Mouse (Mus musculus): ENCODE data around the gene Esrrb.

The Esrrb gene

DNA sequence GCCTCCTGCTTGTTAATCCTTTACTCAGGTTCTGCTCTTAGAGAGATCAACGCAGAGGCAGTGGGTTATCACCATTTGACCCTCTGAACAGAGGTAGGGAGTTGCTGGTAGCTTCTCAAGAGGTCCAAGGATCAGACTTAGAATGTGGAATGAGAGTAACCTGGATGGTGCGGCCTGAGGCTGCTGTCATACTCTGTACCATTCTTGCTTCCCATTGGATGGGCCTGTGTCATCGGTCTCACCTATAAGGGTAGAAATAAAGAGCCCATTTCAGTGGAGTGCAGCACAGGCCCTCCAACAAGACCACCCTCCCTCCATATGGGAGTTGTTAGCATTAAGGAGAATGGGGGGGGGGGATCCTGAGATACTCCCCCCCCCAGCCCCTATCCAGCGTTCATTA, 143.0 kb downstream of the Esrrb start:
- DNase-seq: no peak

DNA sequence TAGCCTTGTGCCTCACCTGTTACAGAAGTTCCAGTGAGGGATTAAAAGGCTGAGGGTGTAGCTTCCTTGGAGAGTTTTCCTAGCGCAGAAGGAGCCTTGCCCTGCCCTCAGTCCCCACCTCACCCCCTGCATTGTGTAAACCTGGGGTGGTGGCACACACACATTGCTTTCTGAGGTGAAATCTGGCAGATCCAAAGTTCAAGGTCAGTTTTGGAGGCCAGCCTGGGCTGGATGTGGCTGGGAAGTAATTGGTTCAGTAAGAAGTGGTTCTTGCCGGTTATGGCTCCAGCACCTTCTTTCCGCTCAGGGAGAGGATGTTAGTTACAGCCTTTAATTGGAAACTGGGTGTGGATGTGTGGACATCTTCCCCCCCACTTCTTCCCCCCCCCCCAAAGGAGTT, 143.4 kb downstream of the Esrrb start:
- DNase-seq: no peak

DNA sequence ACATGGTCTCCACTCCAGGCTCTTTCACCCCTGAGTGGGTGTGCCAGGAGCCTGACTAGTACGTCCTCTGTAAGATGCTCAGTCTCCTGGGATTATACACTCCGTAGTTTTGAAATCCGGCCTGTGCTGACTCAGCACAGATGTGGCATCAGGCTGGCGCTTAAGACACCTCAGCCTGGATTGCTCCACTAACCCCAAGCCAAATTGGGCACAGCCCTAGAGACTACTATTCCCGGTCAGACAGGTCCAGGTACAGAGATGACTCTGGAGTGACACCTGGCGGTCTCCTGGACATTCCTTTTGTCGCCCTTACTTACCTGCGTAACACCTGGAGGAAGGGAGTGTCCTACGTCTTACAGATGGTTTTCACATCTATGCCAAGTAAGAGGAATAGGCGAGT, 146.8 kb downstream of the Esrrb start:
- no peak for DNase-seq

DNA sequence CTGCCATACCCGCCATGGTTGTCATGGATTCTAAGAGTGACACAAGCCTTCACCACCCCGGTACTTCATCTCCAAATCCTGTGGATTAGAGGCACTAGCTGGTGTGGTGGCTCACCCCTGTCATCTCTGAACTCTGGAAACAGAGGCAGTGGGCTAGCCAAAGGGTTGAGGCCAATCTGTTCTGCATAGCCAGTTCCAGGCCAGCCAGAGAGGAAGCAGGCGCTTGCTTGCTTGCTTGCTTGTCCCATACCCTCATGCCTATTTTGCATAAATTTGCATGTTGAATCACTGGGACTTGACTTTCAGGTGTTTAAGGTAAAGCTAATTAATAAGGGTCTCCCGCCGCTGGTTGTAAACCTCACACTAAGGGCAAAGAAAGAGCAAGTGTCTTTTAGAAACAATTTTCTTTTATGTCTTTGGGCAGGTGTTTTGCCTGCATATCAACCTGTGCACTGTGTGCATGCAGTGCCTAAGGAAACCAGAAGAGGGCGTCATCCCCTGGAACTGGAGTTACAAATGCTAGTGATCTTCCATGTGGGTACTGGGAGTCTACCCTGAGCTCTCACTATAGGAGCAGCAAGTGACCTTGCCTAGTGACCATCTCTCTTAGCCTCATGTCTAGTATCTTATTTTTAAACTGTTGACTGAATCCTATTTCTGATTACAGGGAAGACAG, 147.5 kb downstream of the Esrrb start:
- DNase-seq: no peak

DNA sequence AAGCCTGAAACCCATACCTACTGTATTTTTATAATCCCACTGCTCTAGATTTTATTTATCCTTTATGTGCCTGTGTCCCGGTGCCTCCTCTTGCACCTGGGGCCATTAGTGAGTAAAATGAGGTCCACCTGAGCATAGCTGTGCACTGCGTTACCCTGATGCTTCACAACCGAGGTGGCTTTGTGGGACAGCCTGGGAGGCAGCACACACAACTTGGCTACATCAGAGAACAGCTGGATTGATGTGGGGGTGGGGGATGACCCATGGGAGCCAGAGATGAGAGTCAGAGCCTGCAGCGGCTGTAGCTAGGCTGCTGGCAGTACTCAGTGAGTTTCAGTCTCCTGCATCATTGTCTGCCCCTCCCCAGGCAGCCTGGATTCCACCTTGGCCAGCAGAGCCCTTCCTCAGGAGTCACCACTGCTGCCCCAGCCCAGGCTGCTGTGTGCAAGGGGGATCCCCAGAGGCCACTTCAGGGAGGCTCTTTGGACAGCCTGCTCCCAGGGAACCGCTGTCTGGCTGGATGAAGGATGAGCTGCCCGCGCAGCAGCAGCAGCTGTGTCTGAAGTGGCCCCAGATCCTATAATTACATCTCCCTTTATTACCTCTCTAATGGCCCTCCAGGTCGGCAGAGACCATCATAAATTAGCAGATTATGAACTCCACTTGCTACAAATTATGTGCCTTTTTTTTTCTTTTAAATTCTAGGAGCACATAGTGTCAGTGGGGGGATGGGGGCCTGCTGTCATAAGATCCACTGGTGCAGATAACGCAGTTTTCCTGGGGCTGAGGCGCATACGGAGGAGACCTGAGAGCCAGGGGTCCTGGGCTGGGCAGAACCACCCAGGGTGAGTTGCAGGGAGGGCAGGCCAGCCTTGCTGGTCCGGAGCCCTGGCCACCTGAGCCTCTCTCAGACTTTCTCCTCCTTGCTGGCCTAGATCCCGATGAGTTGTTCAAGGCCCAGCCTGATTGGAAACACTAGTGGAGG, 148.7 kb downstream of the Esrrb start:
- DNase-seq: no peak

DNA sequence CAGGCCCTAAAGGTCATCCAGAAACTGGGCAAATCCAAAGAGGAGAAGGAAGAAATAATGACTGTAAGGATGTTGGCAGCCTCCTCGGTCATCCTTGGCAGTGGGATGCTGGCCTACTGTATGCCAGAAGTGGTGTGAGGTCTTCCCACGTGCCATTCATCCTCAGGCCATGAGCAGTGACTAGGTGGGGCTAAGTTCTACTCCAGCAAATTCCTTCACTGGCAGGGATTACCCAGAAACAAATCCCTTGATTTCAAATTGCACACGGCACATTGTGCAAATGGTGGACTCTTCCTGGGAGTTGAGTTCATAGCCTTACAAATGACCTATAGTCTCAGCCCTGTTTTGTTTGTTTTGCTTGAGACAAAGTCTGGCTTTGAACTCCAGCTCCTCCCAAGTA, 151.4 kb downstream of the Esrrb start:
- DNase-seq: no peak

DNA sequence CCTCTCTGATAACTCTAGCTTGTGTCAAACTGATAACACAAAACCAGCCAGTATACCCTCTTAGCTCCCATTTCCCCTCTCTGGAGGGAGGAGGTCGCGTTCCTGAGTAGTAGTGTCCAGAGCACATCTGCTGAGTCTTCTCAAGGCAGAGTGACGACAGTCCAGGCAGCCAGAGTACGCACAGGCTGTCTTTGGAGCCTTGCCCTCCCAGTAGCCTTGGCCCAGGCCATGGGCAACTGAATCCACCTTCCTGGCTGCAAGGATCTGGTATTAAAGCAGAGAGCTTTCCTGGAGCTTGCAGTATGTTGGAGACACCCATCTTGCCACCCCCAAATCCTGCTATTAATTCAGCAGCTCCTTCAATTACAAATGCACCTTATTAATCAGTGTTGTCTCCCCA, 152.7 kb downstream of the Esrrb start:
- no peak for DNase-seq

DNA sequence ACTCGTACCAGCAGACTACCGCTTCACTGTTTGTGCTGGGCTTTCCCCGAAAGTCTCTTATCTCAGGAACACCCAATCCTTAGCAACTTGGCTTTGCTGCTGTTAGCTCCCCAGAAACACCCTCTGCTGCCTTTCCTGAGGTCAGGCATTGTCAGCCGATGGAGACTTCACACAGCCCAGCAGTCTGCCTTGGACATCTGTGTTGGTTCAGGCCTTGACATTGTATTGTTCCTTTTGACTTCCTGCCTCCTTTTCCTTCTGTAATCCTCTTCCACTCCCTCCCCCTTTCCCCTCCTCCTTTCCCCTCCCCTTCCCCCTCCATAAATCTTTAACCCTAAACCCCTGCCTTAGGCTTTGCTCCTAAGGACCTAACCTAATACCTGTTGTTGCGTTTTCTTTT, 155.7 kb downstream of the Esrrb start:
- DNase-seq: no peak

DNA sequence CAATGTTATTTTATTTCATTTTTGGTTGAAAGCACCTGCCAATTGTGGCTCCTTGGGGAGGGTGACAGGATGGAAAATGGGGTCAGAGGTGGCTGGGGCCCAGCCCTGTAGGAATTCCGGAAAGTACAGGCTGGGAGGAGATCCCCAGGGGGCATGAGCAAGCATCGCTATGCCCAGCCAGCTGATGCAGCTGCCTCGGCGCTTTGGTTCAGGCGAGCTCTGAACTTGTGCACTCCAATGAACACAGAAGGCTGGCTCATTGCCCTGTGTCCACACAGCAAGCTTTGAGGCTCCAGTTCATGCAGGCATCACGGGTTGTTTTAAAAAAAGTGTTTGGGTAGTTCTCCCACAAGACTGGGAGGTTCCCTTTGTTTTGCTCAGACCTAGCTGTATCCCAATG, 156.8 kb downstream of the Esrrb start:
- DNase-seq: no peak

DNA sequence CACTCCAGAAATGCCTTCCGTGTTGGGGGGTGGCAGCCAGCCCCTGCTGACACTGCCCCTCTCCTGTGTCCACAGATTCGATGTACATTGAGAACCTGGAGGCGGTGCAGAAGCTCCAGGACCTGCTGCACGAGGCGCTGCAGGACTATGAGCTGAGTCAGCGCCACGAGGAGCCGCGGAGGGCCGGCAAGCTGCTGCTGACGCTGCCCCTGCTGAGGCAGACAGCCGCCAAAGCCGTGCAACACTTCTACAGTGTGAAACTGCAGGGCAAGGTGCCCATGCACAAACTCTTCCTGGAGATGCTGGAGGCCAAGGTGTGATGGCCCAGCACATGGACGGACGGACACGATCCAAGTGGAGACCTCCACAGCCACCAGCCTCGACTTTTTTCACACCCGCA, 157.8 kb downstream of the Esrrb start:
- peak; percentile 8 for DNase-seq

DNA sequence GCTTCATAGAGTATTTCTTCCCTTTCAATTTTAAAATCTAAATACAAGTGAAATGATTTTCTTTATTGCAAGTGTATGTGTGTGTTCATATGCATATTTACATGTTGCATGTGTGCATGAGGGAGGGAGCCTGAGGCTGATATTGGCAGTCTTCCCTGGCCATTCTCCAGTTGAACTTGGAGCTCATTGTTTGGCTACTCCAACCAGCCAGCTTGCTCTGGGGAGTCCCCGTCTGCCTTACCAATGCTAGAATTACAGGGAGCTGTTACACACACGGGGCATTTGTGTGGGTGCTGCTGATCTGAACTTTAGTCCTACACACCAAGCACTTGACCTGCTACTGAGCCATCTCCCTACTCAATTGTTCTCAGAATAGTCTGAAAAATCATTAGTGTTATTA, 173.4 kb downstream of the Esrrb start:
- no peak for DNase-seq

DNA sequence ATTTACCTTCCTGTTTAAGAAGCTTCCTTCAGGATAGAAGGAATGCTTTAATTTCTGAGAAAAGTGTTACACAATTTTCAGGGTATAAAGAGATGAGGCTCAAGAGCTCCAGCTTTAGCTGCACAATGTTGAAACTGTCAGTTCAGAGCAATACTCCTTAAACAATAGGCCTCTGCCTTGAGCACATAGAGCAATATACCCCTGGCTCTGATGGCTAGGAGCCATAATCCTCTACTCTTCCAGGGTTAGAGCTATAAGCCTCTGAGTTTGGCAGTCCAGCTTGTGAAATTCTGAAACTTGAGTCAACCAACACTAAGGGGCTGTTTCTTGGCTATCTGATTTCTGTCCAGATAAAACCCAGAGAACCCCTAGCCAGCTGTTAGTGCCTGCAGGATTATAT, 176.9 kb downstream of the Esrrb start:
- no peak for DNase-seq

DNA sequence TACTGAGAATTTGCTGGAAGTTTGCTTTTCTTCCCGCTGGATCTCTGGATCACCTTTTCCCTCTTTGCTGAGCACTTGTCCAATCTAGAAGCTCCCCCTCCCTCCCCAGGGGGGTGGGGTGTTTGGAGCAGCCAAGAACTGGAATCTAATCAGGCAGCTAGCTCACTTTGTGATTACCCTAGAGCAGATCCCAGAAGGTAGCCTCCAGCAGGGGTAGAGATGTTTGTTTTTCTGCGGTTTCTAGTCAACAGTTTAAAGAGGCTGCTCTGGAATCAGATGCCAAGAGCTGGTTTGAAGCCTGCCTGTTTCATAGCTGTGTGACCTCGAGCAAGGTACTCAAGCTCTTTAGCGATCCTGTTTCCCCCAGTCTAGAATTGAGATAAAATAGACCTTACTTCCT, 177.8 kb downstream of the Esrrb start:
- DNase-seq: no peak

DNA sequence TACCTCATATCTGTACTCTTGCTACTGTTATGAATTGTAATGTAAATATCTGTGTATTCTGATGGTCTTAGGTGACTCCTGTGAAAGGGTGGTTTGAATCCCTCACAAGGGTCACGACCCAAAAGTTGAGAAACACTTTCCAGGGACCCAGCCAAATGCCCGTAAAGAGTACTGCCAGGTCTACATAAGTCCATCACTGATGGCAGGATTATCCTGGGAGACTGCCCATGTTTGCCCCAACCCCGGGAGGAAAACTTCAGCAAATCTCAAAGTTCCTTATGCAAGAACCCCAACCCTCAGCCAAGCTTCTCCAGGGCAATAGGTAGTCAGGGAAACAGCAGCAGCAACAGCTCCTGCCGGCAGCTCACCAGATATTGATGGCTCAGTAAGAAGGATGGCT, 178.6 kb downstream of the Esrrb start:
- DNase-seq: no peak

DNA sequence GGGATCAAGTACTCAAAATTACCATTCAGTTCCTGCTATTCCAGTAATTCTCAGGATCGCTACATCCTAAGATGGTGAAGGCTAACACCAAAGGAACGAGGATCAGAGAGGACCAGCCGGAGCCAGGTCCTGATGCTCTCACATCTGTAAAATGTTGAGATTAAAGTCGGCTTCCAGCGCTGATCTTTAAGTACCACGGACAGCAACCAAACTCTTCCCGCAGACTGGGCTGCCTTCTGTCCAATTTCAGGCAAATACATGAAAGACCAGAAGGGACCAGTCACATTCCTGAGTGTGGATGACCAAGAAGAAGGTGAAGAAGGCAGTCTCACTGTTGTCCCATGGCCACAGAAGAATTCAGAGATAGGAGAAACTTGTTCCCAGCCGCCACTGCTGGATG, 186.9 kb downstream of the Esrrb start:
- DNase-seq: no peak

DNA sequence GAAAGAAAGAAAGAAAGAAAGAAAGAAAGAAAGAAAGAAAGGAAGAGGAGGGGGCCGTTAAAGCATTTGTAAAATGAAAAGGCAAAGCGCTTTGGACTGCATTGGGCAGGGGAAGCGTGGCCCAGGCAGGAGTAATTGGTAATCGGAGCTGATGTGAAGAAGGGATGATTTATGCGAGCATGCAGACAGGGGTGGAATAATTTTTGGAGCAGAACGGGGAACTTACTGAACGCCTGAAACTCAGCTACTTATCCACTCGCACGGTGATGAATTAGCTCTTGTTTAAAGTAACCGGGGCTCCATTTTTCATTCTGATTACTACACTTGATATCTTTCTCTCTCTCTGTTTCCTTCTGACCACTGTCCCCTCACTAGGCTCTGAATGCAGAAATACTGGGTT, 192.1 kb downstream of the Esrrb start:
- no peak for DNase-seq

DNA sequence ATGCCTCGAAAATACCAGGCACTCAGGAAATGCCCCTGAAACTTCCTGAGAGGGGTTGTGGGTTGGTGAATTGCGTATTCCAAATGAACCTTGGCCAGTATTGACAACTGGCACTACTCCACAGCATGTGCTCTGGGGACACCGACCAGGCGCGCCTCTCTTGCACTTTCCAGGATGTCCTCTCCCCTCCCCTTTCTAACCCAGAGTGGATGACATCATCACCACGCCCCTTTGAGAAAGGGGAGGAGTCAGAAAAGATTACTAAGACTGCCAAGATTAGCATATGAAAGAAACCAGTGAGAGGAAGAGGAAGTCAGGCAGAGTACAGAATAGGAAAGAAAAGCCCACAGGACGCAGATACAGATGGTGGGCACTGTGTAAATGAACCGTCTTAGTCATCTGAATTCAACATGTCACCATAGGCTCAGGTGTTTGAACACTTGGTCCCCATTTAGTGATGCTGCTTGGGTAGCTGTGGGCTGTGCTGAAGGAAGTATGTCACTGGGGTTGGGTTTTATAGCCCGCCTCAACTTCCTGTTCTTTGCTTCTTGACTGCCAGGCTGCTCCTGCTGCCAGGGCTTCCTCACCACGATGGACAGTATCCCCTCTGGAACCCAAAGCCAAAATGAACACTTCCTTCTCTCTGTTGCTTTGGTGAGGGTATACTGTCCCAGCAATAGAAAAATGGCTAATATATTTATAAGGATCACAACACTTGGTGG, 196.0 kb downstream of the Esrrb start:
- no peak for DNase-seq

DNA sequence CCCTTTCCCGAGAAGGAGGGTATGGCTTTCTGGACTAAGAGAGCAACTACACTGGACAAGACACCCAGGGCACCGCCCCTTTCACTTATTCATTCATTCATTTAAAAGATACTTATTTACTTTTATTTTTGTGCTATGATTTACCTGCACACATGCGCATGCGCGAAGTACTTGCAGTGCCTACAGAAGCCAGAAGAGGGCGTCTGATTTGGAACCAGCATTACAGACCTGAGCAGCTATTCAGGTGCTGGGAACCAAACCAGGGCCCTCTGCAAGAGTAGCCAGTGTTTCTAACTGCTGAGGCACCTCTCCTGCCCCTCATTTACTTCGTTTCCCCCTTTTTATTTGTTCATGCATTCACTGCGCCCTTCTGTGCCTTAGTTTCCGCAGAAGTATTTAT, 198.0 kb downstream of the Esrrb start:
- DNase-seq: no peak

DNA sequence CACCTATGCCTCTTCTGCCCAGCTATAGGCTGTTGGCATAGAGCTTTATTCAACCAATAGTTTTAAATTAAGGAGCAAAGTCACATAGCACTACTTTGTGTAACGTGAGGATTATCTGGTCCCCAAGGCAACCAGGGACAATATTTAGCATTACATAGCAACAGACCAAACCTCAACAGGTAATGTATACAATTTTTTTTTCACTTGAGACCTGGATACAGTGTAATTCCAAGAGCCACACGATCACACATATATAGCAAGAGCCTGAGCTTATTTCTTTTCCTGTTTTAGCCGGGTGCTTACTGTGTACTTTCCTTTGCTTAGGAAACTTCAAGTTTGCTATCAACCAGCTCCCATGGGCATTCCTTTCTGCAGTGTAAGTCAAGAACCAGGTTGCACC, 201.8 kb downstream of the Esrrb start:
- no peak for DNase-seq

DNA sequence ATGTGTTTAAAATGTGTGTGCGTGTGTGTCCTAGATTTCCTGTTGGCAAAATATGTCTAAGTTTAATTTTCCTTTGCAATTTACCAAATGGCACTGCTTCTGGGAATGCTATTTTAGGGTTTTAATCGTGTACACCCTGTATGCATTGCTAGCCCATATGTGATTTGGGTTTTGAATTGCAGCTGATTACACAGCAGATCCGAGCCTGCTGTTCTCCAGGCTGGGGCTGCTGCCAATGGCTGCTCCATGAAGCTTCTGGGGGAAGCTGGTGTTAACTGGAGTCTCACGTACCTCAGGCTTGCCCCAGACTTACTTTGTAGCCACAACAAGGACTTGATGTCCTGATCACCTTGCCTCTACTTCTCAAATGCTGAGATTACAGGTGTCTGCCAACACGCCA, 205.1 kb downstream of the Esrrb start:
- no peak for DNase-seq
